Mouse (Mus musculus): ENCODE measurements around the gene Rpl26. TPM values are rescaled to one million over a fixed set of nuclear protein-coding genes. Genes with fewer than 3 reads are reported as not detected.
A peak's percentile ranks its signal among the peaks of the same experiment; 100 is the strongest.

Gene Rpl26
- total RNA-seq, 2 experiments from 2014 or later: 992 to 1,013 TPM

DNA sequence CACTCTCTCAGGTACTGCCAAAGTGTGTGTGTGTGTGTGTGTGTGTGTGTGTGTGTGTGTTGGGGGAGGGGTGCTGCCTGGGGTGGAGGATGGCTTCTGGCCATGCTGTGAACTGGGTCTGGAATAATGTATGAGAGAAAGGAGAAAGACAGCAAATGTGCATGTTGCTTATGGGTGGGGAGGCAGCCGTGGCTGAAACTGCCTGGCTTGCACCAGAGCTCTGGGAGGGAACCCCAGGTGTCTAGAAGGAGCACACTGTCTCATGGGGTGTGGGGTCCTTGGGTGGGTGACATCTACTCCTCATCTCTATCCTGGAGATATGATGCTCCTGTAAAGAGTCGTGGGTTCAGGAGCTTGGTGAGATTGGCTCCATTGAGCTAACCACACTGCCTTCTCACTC lies 12.7 kb upstream of the Rpl26 start:
- no peak for DNase-seq

DNA sequence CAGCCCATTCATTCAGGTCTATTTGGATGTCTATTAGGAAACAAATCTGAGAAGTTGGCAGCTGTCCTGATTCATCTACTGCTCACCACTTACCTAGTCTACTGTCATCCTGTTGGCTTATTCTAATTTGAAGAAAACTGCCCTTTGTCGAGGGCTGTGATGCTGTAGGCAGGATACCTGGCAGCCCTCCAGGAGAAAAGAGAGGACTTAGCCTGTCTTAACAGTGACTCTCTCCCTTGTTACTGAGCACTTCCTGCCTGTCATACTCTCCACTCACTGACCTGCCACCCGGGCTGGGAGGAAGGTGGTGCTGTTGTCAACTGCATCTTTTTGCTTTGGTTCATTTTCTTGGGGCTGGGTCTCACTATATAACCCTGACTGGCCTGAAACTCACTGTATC lies 10.8 kb upstream of the Rpl26 start:
- no peak for DNase-seq

DNA sequence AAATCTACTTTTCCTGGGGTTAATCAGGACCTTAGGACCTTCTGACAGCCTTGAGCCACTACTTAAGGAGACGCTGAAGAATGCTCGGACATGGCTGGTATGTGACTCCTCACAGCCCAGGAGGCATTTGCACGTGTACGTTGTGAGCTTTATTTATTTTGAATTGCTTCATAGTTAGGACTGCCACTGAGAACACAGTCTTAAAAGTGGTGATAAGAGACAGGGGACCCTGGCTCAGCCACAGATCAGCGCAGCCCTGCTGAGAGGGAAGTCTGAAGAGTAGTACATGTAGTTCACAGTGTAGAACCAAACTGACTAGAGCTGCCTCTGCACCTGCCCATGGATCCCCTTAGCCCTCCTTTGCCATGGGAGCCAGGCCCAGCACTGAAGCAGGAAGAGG lies 9.6 kb upstream of the Rpl26 start:
- no peak for DNase-seq

DNA sequence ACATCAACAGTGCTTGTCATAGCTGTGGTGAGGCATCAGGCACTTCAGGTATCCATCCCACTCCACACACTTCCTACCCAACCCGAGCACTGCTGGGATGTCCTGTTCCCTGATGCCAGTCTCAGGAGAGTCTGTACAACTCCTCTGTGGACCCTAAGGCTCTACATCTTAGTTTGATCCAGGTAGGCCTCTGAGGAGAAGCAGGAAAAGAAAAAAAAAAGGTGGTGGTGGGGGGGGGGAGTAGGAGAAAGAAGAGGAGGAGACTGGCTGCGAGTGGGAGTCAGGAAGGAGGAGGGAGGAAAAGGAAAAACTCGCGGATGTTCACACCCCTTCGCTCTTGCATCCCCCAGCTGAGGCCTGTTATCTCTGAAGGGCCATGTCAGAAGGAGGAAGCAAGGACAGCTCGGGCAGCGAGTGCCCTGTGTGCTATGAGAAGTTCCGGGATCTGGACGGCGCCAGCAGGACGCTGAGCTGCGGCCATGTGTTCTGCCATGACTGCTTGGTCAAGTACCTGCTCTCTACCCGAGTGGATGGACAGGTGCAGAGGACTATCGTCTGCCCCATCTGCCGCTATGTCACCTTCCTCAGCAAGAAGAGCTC lies 9.1 kb upstream of the Rpl26 start:
- no peak for DNase-seq

DNA sequence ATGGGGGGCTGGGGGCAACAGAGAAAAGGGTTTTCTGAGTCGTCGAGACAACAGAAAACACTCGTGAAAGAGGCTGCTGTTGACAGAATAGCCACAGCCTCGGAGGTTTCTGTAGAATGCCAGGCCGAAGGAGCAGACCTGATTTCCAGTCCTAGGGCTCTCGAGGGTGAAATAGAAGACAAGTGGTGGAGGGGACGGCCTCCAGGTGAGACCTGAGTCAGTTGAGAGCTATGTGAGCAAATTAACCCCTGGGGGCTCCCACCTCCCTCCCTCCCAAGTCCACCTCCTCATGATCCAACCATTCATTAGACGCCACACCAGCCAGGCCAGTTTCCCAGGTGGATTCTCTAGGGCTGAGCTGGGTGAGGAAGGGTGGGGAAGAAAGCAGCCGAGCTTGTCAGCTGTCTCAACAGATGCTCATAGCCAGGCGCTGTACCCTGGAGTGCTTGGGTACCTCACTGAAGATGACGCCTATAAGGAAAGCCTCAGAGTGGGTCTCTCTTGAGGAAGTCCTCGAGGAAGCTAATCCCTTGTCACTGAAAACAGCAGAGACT lies 7.4 kb upstream of the Rpl26 start:
- DNase-seq: no peak

DNA sequence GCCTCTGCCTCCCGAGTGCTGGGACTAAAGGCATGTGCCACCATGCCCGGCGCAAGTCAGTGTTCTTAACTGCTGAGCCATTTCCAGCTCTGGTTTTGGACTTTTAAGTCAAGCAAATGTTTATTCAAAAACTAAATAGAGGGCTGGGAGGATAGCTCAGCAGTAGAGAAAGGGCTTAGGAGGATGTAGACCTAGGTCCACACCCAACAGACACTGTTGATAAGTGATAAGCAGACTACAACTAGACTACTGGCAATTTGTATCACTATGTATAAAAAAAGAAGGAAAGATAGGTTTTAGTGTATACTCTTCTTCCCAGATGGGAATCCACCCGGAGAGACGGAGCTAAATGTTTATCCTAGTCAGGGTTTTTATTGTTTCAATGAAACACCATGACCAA lies 5.1 kb upstream of the Rpl26 start:
- no peak for DNase-seq

DNA sequence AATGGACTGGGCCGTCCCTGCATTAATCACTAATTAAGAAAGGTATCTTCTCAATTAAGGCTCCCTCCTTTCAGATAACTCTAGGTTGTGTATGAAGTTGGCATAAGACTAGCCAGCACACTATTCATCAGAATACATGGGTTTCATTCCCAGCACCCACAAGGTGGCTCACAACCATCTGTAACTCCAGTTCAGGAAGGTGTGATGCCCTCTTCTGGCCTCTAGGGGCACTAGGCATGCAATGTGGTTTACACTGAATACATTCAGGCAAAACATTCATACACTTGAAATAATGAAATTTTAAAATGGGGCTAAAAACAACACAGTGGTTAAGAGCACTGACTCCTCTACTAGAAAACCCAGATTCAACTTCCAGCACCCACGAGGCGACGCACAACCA lies 4.3 kb upstream of the Rpl26 start:
- DNase-seq: no peak

DNA sequence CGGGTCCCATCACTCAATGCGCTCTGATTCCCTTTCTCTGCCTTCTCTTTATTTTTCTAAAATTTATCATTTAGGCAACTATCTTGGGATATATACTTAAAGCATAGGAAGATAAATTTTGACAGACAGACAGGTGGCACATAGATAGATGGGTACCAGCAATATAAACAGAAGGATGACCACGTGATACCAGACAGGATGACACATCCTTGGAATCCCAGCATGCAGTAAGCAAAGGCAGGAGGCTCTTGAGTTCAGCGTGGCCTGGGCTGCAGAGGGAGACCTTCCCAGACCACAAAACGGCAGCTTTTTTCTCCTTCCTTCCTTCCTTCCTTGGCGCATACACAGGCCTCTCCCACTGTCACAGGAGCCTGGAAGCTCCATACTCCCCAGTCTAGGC lies 3.5 kb upstream of the Rpl26 start:
- DNase-seq: no peak

DNA sequence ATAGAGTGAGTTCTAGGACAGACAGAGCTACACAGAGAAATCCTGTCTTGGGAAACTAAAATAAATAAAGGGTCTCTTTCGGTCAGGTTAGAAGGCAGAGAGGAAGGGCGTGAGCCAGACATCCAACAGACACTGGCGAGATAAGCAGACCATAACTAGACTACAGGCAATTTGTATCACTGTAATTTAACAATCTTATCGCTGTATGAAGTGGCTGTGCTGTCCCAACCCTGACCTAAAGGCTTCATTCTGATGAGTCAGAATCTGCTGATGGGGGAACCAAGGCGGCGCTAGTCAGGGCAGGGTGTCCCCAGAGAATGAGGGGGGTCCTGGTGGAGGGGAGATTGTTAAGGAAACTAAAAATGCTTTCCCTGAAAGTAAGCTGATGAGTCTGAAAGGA lies 2.6 kb upstream of the Rpl26 start:
- no peak for DNase-seq

DNA sequence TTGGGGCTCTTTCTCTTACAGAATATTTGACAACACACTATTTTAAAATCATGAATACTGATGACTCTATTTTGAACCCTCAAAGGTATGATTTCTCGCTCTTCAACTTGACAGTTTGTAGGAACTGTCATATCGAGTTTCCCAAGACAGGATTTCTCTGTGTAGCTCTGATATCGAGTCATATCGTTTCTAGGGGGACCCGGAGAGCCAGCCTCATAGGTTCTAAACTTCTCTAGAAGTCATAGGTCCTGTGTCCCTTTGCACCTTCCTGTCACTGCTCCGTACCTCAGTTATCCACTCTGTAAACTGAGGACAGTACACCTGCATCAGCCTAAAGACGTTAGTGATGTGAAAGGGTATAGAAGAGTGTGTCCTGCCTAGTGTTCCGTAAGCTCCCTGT lies 1.6 kb upstream of the Rpl26 start:
- DNase-seq: no peak

DNA sequence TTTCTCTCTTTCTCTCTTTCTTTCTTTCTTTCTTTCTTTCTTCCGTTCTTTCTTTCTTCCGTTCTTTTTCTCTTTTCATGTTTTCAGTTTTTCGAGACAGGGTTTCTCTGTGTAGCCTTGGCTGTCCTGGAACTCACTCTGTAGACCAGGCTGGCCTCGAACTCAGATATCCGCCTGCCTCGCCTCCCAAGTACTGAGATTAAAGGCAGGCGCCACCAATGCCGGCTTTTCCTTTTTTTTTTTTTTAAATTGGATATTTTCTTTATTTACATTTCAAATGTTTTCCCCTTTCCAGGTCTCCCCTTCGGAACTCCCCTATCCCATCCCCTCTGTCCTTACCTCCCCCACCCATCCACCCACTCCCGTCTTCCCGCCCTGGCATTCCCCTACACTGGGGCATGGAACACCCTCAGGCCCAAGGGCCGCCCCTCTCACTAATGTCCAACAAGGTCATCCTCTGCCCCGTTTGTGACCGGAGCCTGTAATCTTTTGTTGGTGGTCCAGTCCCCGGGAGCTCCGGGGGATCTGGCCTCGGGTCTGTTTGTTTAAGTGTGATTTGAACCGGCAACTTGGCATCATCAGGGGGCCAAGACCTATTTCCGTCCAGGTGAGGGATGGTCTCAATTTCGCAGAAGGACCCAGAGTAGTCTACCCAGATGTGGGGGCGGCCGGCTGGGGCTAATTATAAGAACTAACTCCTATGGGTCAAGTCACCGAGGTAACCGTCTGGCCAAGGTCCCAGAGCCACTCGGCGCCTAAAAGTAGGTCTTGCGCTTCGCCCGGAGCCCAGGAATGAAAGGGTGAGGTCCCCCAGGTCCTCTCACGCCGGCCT lies 648 bp upstream of the Rpl26 start:
- no peak for DNase-seq

DNA sequence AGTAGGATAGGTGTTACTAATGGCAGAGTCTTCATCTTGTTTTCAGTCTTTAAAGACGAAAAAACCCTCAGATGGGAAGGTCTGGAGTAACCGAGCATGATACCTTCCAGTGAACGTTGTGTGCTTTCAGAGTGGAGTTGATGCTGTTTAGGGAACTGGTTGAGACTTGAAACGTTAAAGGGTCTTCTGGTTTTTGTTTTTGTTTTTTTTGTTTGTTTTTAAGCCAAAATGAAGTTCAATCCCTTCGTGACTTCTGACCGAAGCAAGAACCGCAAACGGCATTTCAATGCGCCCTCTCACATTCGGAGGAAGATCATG lies 623 bp downstream of the Rpl26 start:
- DNase-seq: no peak

DNA sequence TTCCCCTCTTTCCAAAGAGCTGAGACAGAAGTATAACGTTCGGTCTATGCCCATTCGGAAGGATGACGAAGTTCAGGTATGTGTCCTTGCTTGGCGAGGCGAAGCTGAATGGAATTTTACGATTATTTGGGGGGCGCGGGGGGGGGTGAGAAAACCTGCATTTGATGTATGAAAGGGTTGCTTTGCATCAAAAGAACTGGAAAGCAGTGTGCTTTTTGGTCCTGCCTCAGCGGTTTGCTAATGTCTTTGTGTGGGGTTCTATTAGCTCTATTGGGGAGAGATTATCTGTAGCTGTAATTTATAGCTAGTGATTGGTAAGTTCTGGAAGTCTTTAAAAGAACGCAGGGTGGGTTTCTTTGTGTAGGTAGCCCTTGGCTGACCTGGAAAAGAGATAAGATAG lies 984 bp downstream of the Rpl26 start:
- no peak for DNase-seq

DNA sequence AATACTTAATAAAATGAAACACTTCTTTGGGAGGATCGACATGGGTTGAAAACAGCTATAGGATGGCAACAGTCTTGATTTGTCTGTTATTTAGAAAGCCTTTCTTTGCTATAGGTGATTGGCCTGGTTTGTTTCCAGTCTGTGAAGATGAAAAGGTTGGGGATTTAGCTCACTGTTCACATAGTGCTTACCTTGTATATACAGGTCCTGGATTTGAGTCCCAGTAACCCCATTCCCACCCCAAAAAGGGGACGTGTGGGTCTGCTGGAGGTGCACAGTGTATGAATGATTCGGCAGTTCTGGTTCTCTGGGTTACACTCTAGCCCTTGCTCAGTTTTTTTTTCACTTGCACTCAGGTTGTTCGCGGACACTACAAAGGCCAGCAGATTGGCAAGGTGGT lies 1.4 kb downstream of the Rpl26 start:
- no peak for DNase-seq

DNA sequence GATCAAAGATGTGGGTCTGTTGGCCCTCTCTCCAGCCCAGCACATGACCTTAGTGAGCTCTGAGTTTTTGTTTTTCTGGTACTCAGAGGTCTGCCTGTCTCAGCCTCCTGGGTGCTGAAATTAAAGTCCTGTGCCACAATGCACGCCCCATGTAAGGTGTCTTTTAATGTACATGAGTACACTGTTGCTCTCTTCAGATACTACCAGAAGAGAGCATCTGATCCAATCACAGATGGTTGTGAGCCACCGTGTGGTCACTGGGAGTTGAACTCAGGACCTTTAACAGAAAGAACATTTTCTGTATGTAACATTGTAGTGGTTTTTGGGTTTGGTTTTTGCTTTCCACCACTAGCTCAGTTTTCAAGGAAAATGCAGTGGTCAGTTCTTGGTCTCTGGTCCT lies 2.4 kb downstream of the Rpl26 start:
- DNase-seq: no peak

DNA sequence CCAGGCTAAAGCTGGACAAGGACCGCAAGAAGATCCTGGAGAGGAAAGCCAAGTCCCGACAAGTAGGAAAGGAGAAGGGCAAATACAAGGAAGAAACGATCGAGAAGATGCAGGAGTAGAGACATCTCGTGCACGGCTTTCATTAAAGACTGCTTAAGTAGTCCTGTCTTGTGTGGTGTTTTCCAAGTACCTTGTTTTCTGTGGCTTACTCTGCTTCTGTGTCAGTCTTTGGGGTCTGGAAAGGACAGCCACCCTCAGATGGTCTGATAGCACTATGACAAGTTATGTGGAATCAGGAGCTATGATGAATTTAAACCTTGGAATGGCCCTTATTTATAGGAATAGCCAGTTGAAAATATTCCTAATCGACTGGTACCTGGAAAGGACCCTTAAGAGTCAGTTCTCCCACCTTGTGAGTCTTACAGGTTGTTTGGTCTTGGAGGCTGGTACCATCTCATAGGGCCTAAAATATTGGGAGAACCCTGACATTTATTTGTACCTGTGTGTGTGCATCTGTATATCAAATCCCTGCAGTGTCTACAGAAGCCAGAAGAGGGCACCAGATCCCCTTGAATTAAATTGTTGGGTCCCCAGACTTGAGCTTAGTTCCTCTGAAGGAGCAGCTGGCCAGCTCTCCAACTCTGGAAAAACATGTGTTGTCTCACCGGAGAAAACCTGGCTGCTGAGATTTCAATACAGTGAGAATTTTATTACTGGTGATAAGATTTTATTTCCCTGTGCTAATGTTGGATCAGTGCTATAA lies 3.2 kb downstream of the Rpl26 start:
- peak; percentile 72 for DNase-seq

DNA sequence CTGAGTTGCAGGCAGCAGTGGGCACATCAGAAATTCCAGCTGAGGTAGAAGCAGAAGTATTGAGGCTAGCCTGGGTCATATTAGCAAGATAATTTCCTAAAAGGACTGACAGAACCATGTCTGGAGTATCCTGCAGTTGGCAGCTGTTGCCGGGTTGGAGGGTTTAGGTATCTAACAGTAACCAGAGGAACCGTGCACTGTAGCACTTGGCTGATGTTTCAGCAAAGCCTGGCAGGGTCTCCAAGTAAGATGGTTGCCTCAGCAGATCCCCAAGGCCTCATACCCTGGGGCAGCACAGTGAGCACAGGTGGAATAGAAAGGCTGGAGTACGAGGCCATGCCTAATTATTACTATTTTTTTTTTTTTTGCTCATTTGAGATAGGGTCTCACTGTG lies 3.8 kb downstream of the Rpl26 start:
- no peak for DNase-seq

DNA sequence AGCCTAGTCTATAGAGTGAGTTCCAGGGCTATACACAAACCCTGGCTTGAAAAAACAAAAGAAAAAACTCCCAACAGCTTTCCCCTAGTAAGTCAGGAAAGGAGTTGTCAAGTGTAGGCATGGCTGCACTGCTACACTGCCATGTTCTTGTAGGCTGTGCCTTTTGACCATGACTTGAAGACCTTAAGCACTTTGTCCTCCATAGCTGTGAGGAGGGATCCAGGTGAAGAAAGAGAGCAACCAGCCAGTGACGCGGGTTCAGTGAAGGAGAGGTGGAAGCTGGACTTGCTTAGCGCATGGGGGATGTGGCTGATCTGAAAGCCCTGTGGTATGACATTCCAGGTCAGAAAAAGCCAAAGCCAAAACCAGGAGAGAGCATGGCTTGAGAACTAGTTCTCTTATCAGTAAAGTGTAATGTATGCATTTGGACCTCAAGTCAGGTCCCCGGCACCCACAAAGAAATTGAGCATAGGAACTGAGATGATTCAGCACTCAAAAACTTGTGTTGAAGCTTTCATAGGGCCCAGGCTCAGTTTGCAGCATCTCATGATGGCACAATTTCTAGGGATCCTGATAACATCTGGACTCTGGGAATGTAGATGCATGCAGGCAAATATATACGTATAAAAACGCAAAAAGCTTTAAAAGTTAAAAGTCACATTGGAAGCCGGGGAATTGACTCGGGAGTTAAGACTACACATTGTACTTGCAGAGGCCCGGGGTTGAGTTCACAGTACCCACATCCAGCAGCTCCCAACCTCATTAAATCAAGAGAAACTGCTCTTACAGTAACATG lies 4.5 kb downstream of the Rpl26 start:
- DNase-seq: no peak

DNA sequence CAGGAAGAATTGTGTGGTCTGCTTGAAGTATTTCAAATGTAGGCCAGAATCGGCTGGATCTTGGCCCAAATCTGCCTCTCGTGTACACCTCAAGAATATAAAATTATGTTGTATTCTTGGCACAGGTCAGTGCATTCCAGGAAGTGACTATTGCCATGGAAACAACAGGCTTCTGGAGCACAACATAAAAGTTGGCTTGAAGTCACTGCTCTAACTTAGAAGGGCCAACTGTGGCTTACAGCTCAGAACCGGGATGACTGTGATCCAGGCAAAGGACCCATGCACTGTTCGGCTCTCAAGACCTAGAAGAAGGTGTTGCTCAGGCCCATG lies 5.0 kb downstream of the Rpl26 start:
- no peak for DNase-seq

DNA sequence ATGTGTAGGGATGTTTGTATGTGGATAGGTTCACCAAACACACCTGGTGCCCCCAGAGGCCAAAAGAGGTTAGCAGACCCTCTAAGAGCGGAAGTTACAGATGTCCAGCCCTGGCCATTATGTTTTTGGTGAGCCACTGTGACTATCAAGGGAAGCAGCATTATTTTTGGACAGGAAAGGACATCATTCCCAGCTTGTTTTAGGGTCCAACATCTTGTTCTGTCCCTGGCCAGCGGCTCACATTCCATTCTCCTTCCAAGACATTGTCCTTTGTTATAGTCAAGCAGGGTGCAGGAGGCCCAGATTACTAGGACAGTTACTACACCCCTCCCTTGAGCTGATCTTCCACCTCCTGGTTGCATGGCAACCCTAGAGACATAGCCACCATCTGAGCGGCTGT lies 5.9 kb downstream of the Rpl26 start:
- no peak for DNase-seq

DNA sequence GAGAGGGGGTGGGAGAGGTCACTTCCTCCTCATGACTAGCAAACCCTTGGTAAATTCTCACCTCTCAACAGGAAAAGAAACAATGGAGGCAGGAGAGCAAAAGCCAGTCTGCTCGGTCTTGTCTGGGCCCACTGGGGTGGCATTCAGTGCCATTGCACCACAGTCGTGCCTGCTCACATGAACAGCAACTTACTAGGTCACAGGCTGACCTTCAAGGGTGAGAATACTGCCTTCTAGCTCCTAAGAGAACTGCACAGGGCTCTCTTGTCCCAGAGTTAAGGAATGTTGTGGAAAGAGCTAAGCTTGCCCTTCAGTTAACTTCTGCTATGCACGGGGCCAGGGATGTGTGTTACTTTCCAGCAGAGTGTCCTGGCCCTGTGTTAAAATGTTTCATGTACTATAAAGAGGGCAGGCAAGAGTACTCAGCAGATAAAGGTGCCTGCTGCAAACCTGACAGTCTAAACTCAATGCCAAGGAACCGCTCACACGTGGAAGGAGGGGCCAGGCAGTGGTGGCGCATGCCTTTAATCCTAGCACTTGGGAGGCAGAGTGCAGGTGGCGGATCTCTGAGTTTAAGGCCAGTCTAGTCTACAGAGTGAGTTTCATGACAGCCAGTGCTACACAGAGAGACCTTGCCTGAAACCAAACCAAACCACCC lies 7.6 kb downstream of the Rpl26 start:
- no peak for DNase-seq

DNA sequence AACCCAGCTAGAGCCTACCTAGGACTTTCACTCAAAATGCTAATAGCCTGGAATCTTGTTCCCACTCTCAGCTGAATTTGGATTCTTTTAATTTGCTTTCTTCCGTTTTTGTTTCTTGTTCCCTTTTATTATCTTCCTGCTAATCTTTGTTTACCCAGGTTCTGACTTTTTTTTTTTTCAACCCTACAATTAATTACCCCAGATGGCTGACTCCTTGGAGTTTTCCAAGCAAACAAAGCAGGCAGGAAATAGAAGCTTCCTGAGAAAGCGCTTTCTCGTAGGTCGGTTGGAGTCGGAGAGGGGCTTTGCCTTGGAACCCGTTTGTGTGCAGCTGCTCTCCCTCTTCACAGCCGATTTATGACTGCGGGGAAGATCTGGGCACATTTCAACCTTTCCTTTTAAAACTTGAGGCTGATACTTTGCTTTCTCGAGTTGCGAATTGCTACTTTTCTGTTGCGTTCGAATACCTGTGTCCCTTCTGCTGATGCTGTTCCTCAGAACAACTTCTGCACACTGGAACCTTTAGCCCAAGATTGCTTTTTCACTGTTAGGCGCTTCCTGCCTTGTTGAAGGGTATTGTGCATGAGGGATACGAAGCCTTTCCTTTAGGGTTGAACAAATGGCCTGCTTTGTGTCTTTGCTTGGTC lies 10.3 kb downstream of the Rpl26 start:
- no peak for DNase-seq

All from gastrocnemius, postnatal 10 days (tissue).